Mouse (Mus musculus) ES-E14 (cell line): Measurements from ENCODE around the gene Fgd4. TPM values are rescaled to one million over a fixed set of nuclear protein-coding genes. Genes with fewer than 3 reads are reported as not detected.
A peak's percentile ranks its signal among the peaks of the same experiment; 100 is the strongest.

Experiments used
- DNase-seq: peaks from one replicate; pipeline ENCODE4 v3.0.0-alpha.2; 2013; ENCODE audit warnings: low read depth, low spot score
- H3K27ac ChIP-seq: 2 replicates; pipeline ENCODE4 v1.5.1; 2012; ENCODE audit warnings: low read depth, mild to moderate bottlenecking, low read length, moderate library complexity, mixed read lengths; ENCODE audit not compliant: poor library complexity, insufficient read depth, severe bottlenecking
- H3K36me3 ChIP-seq: 2 replicates; pipeline ENCODE4 v1.6.1; 2012; ENCODE audit warnings: mild to moderate bottlenecking, low read length, moderate library complexity, mixed read lengths; ENCODE audit not compliant: control insufficient read depth, poor library complexity, insufficient read depth, severe bottlenecking
- H3K4me1 ChIP-seq, 2 experiments: fragments of 150-350 bp in 1 of 2; sonication (generic) in 1 of 2; 2 replicates each; pipeline ENCODE4 v1.6.1; 2012; ENCODE audit warnings: low read length in 2 of 2, mild to moderate bottlenecking in 1 of 2, mixed read lengths in 1 of 2; ENCODE audit not compliant: control insufficient read depth in 2 of 2, insufficient read depth in 2 of 2, poor library complexity in 1 of 2
- H3K4me3 ChIP-seq, 2 experiments: fragments of 150-350 bp in 1 of 2; sonication (generic) in 1 of 2; 2 replicates each; pipeline ENCODE4 v1.5.1; 2012; ENCODE audit warnings: low read length in 2 of 2, low read depth in 1 of 2, mild to moderate bottlenecking in 1 of 2, mixed read lengths in 1 of 2; ENCODE audit not compliant: insufficient read depth in 1 of 2, poor library complexity in 1 of 2, severe bottlenecking in 1 of 2
- H3K9ac ChIP-seq: 2 replicates; pipeline ENCODE4 v1.6.1; 2012; ENCODE audit warnings: low read depth, mild to moderate bottlenecking, low read length, mixed read lengths; ENCODE audit not compliant: poor library complexity, insufficient read depth, severe bottlenecking
- H3K9me3 ChIP-seq: fragments of 150-350 bp; sonication (generic); 2 replicates; pipeline ENCODE4 v1.6.1; 2012; ENCODE audit warnings: low read depth, mild to moderate bottlenecking, low read length; ENCODE audit not compliant: control insufficient read depth, insufficient read depth
- CHD2 ChIP-seq: IDR thresholded peaks from 2 replicates; pipeline ENCODE4 v1.6.1; 2014; ENCODE audit warnings: mild to moderate bottlenecking, low read depth, low read length, inconsistent platforms
- HCFC1 ChIP-seq: IDR thresholded peaks from 2 replicates; pipeline ENCODE4 v1.6.1; 2012; ENCODE audit warnings: low read length, inconsistent platforms, borderline replicate concordance; ENCODE audit not compliant: insufficient read depth
- MAFK ChIP-seq: IDR thresholded peaks from 2 replicates; pipeline ENCODE4 v1.6.1; 2014; ENCODE audit warnings: mild to moderate bottlenecking, low read depth, low read length, inconsistent platforms; ENCODE audit not compliant: insufficient read depth
- ZC3H11A ChIP-seq: IDR thresholded peaks from 2 replicates; pipeline ENCODE4 v1.6.1; 2012; ENCODE audit warnings: low read depth, mild to moderate bottlenecking, inconsistent platforms, low read length, borderline replicate concordance
- ZNF384 ChIP-seq: IDR thresholded peaks from 2 replicates; pipeline ENCODE4 v1.6.1; 2012; ENCODE audit warnings: low read depth, low read length, inconsistent platforms
- in situ Hi-C, 2 experiments: fragments of 600-800 bp; cut with MboI; formaldehyde crosslinking; loops; one replicate each; pipeline ENCODE4 v1.15.1; 2025; ENCODE audit warnings: low sequenced_read_pairs in 2 of 2, inconsistent platforms in 1 of 2; ENCODE audit not compliant: unreplicated experiment in 2 of 2
- total RNA-seq: library from RNA; depleted of rRNA; stranded (reverse); fragments of 300-350 nt; gene quantifications from 2 replicates; pipeline ENCODE4 v1.2.3, GENCODE M21; 2012; rRNA removed

Fgd4 gene
- 34.9 and 45.2 TPM in 2 replicates for total RNA-seq

GRCm38 (mm10) chr16:16600461-16600860, at the start of gene Fgd4:
TSS of gene Fgd4 (minus strand) at chr16:16600549.
- Histone ChIP-seq H3K9me3 (no peaks in the 10 kb centered on the region), H3K27ac (no peak within 1 kb of the TSS), H3K4me3 (peak within 1 kb of the TSS; percentile 84 to 98), H3K4me1 (no peaks in the 10 kb centered on the region), H3K36me3 (no peaks in the 10 kb centered on the region), H3K9ac (peak within 1 kb of the TSS; percentile 86)
- in situ Hi-C loops, result no loop called here
- TF ChIP-seq ZC3H11A (no peak), CHD2 (no peak), ZNF384 (no peak), MAFK (no peak), HCFC1 (no peak)
- no peak for DNase-seq

GRCm38 (mm10) chr16:16645148-16645547, 44.8 kb upstream of the Fgd4 start:
- Histone ChIP-seq H3K9me3 (no peaks in the 10 kb centered on the region), H3K4me3 (no peak overlapping the region), H3K4me1 (no peaks in the 10 kb centered on the region), H3K27ac (no peak overlapping the region), H3K9ac (no peak overlapping the region), H3K36me3 (no peaks in the 10 kb centered on the region)
- no peak for TF ChIP-seq CHD2
- no peak for TF ChIP-seq MAFK
- no peak for TF ChIP-seq ZNF384
- TF ChIP-seq ZC3H11A, result no peak
- no peak for TF ChIP-seq HCFC1
- no peak for DNase-seq
- in situ Hi-C loops, result no loop called here

- H3K27ac ChIP-seq, result no peak overlapping the region
- H3K4me3 ChIP-seq, result no peak overlapping the region
- in situ Hi-C loops, result no loop called here
- no peaks in the 10 kb centered on the region for H3K9me3 ChIP-seq
- no peak overlapping the region for H3K9ac ChIP-seq
- TF ChIP-seq HCFC1, result no peak
- H3K36me3 ChIP-seq, result no peaks in the 10 kb centered on the region
- DNase-seq, result no peak
- H3K4me1 ChIP-seq, result no peaks in the 10 kb centered on the region
Measured at GRCm38 (mm10) chr16:16633730-16634129, 33.4 kb upstream of the Fgd4 start.

GRCm38 (mm10) chr16:16599586-16600401, 555 bp downstream of the Fgd4 start:
- Histone ChIP-seq H3K27ac (no peak overlapping the region), H3K36me3 (no peaks in the 10 kb centered on the region), H3K4me1 (no peaks in the 10 kb centered on the region), H3K9ac (peak overlapping the region; percentile 86), H3K9me3 (no peaks in the 10 kb centered on the region), H3K4me3 (peak overlapping the region; percentile 84 to 98)
- TF ChIP-seq HCFC1 (no peak), CHD2 (no peak), MAFK (0 out of 2 replicates have a peak, but pooled peaks have one; percentile 36), ZNF384 (no peak)
- DNase-seq, result peak; percentile 39
- in situ Hi-C loops, result no loop called here

- in situ Hi-C loops, result no loop called here
- H3K4me1 ChIP-seq, result peaks cover 2 to 4% of the 10 kb centered on the region in 2 experiments; a peak in 1 of 4 replicates
- H3K27ac ChIP-seq, result no peak overlapping the region
- H3K9me3 ChIP-seq, result no peaks in the 10 kb centered on the region
- no peak overlapping the region for H3K4me3 ChIP-seq
- TF ChIP-seq MAFK (no peak), ZC3H11A (peak; percentile 41; the same call in 1 of the 2 replicates)
- no peak overlapping the region for H3K9ac ChIP-seq
- no peaks in the 10 kb centered on the region for H3K36me3 ChIP-seq
- DNase-seq, result no peak
Measured at GRCm38 (mm10) chr16:16596582-16596981, 3.8 kb downstream of the Fgd4 start.
